Mouse (Mus musculus): ENCODE measurements around the gene Trp53bp2. TPM values are rescaled to one million over a fixed set of nuclear protein-coding genes. Genes with fewer than 3 reads are reported as not detected.

Gene Trp53bp2
- polyA plus RNA-seq (2015; fragmentation: Nextera tagmentation; extraction: Ambion mirVana) = 24.0 and 25.7 TPM in 2 replicates

DNA sequence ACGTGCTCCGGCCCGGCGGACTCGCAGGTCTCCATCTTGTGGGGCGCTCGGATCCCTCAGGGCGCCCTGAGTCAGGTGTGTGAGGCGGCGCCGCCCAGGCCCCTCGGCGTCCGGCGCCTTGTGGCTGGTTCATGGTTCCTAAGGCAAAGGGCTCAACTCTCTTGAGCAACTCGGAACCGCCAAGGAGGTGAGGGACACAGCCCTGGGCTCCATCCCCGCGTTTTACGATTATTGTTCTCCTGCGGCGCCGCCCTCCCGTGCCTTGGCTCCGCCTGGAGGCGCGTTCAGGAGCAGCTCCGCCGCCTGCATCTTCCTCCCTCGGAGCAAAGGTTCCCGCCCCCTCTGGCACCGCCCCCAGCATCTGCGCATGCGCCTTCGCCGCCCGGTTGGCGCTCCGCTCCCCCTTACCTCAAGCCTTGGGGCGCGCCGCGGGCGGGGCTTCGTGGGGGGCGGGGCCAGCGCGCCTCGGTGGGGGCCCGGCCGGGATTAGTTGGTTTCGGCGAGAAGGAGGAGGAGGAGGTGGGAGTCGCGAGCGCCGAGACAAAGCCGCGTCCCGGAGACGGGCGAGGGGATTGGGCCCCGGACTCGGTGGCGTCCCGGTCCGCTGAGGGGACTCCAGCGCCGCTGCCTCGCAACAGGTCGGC, at the start of gene Trp53bp2:
Trp53bp2 (plus strand) TSS at position 489 of the 644 bp plus-strand sequence.
- Histone ChIP-seq H3K27me3 (no peaks in the 10 kb centered on the region), H3K36me3 (no peaks in the 10 kb centered on the region), H3K4me3 (replicated peaks) (peak within 1 kb of the TSS; percentile 86), H3K9ac (replicated peaks) (peak within 1 kb of the TSS; percentile 95), H3K9me3 (no peaks in the 10 kb centered on the region), H3K4me2 (replicated peaks) (peak within 1 kb of the TSS; percentile 72), H3K27ac (peak within 1 kb of the TSS; percentile 96), H3K4me1 (replicated peaks) (peaks cover 44% of the 10 kb centered on the region)
- peak; percentile 96 for ATAC-seq
- WGBS = under 1% methylated on average over 64 of the region's 71 CpGs

GRCm38 (mm10) chr1:182362703-182363102, 46.3 kb upstream of the Trp53bp2 start:
- no peak for ATAC-seq
- H3K27me3 ChIP-seq = no peaks in the 10 kb centered on the region
- 95% methylated on average over 5 of the region's 5 CpGs for WGBS

GRCm38 (mm10) chr1:182363683-182364404, 45.1 kb upstream of the Trp53bp2 start:
- no peak for ATAC-seq
- Histone ChIP-seq H3K4me2 (replicated peaks) (no peak overlapping the region), H3K9me3 (no peaks in the 10 kb centered on the region), H3K36me3 (no peaks in the 10 kb centered on the region), H3K27me3 (no peaks in the 10 kb centered on the region), H3K27ac (no peak overlapping the region), H3K9ac (replicated peaks) (no peak overlapping the region), H3K4me3 (replicated peaks) (no peak overlapping the region), H3K4me1 (replicated peaks) (no peaks in the 10 kb centered on the region)
- 72% methylated on average over 12 of the region's 12 CpGs for WGBS

More at GRCm38 (mm10) chr1:182362703-182363102, 46.3 kb upstream of the Trp53bp2 start:
- Histone ChIP-seq H3K36me3 (no peaks in the 10 kb centered on the region), H3K4me2 (replicated peaks) (no peak overlapping the region), H3K9me3 (no peaks in the 10 kb centered on the region), H3K4me1 (replicated peaks) (no peaks in the 10 kb centered on the region), H3K9ac (replicated peaks) (no peak overlapping the region), H3K27ac (no peak overlapping the region), H3K4me3 (replicated peaks) (no peak overlapping the region)

DNA sequence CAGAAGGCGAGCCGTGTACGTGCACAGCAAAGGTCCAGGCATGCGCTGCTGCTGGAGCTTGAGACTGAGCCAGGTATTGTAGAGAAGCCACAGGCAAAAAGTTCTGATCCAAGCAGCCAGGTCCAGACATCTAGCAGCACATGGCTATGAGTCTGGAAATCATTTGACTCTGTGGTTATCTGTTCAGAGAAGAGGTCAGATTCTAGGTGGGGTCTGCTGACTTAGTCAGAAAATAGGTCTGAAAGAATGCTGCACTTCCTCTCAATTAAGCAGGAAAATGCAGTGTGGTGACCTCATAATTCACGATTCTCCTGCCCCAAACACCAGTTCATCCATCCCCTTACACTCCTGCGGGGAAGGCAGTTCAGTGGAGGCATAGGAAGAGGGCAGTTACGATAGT, 40.7 kb upstream of the Trp53bp2 start:
- no peaks in the 10 kb centered on the region for H3K9me3 ChIP-seq
- 84% methylated on average over 7 of the region's 7 CpGs for WGBS
- no peaks in the 10 kb centered on the region for H3K4me1 ChIP-seq (replicated peaks)
- ATAC-seq = no peak
- H3K36me3 ChIP-seq = no peaks in the 10 kb centered on the region
- H3K27ac ChIP-seq = no peak overlapping the region
- H3K9ac ChIP-seq (replicated peaks) = no peak overlapping the region
- H3K27me3 ChIP-seq = no peaks in the 10 kb centered on the region
- H3K4me3 ChIP-seq (replicated peaks) = no peak overlapping the region
- H3K4me2 ChIP-seq (replicated peaks) = no peak overlapping the region

DNA sequence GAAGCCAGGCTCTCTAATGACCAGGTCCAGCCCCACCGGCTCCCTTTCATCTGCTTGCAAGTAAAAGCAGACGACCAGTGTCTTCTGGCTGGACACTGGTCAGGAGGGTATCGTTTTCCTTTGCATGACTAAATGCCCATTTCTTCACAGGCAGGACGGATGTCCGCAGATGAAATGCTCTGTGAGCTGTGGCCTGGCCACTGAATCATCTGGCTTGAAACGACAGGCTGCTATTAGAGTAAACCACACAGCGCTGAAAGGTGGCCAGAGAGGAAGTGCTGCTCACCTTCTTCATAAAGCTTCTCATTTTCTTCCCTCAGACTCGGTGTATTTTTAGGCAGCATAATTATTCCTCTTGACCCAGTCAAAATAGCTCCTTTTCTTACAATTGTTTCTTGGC, 40.2 kb upstream of the Trp53bp2 start:
- H3K27me3 ChIP-seq = no peaks in the 10 kb centered on the region
- H3K4me3 ChIP-seq (replicated peaks) = no peak overlapping the region
- H3K27ac ChIP-seq = no peak overlapping the region
- ATAC-seq = no peak
- H3K36me3 ChIP-seq = no peaks in the 10 kb centered on the region
- no peak overlapping the region for H3K4me2 ChIP-seq (replicated peaks)
- H3K9ac ChIP-seq (replicated peaks) = no peak overlapping the region
- WGBS = 84% methylated on average over 8 of the region's 8 CpGs
- H3K9me3 ChIP-seq = no peaks in the 10 kb centered on the region
- H3K4me1 ChIP-seq (replicated peaks) = no peaks in the 10 kb centered on the region

GRCm38 (mm10) chr1:182369435-182369834, 39.5 kb upstream of the Trp53bp2 start:
- H3K4me1 ChIP-seq (replicated peaks) = no peaks in the 10 kb centered on the region
- ATAC-seq = no peak
- no peak overlapping the region for H3K27ac ChIP-seq
- no peak overlapping the region for H3K4me3 ChIP-seq (replicated peaks)
- WGBS = 83% methylated on average over 4 of the region's 4 CpGs
- no peaks in the 10 kb centered on the region for H3K27me3 ChIP-seq
- no peak overlapping the region for H3K9ac ChIP-seq (replicated peaks)
- H3K36me3 ChIP-seq = no peaks in the 10 kb centered on the region
- H3K9me3 ChIP-seq = no peaks in the 10 kb centered on the region
- H3K4me2 ChIP-seq (replicated peaks) = no peak overlapping the region

GRCm38 (mm10) chr1:182371891-182372290, 37.1 kb upstream of the Trp53bp2 start:
- WGBS = 81% methylated on average over 8 of the region's 8 CpGs
- Histone ChIP-seq H3K4me1 (replicated peaks) (peaks cover 9% of the 10 kb centered on the region), H3K27me3 (no peaks in the 10 kb centered on the region), H3K4me2 (replicated peaks) (no peak overlapping the region), H3K27ac (no peak overlapping the region), H3K36me3 (no peaks in the 10 kb centered on the region), H3K9me3 (no peaks in the 10 kb centered on the region), H3K9ac (replicated peaks) (no peak overlapping the region), H3K4me3 (replicated peaks) (no peak overlapping the region)
- ATAC-seq = no peak

- Histone ChIP-seq H3K4me2 (replicated peaks) (no peak overlapping the region), H3K9me3 (no peaks in the 10 kb centered on the region), H3K4me1 (replicated peaks) (peaks cover 9% of the 10 kb centered on the region), H3K9ac (replicated peaks) (no peak overlapping the region), H3K4me3 (replicated peaks) (no peak overlapping the region), H3K36me3 (no peaks in the 10 kb centered on the region), H3K27ac (0 out of 2 replicates have a peak overlapping the region, but pooled peaks have one; percentile 25), H3K27me3 (no peaks in the 10 kb centered on the region)
- peak; percentile 80 for ATAC-seq
- 21% methylated on average over 8 of the region's 8 CpGs for WGBS
Observed at GRCm38 (mm10) chr1:182376221-182376620, 32.8 kb upstream of the Trp53bp2 start.

DNA sequence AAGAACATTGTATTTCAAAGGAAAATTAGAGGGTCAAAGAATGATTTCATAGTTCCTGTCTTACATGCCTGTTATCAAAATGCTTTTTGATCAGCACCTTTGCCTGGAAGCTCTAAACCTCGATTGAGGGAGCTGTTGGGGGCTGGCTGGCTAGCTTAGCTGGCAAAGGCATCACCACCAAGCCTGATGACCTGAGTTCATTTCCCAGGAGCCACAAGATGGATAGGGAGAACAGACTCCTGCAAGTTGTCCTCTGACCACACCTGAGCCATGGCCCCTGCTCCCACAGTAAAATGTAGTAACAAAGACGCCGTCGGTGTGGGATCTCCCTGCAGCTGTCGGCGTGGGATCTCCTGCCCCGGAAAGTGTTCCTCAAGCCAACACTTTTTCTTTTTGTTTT, 32.1 kb upstream of the Trp53bp2 start:
- no peaks in the 10 kb centered on the region for H3K27me3 ChIP-seq
- no peak overlapping the region for H3K9ac ChIP-seq (replicated peaks)
- ATAC-seq = no peak
- H3K9me3 ChIP-seq = no peaks in the 10 kb centered on the region
- no peaks in the 10 kb centered on the region for H3K36me3 ChIP-seq
- H3K4me3 ChIP-seq (replicated peaks) = no peak overlapping the region
- WGBS = 86% methylated on average over 7 of the region's 7 CpGs
- no peak overlapping the region for H3K4me2 ChIP-seq (replicated peaks)
- peaks cover 9% of the 10 kb centered on the region for H3K4me1 ChIP-seq (replicated peaks)
- no peak overlapping the region for H3K27ac ChIP-seq

- Histone ChIP-seq H3K27me3 (no peaks in the 10 kb centered on the region), H3K9ac (replicated peaks) (no peak overlapping the region), H3K9me3 (no peaks in the 10 kb centered on the region), H3K4me1 (replicated peaks) (peaks cover 9% of the 10 kb centered on the region), H3K4me2 (replicated peaks) (no peak overlapping the region), H3K36me3 (no peaks in the 10 kb centered on the region), H3K27ac (no peak overlapping the region), H3K4me3 (replicated peaks) (no peak overlapping the region)
- 75% methylated on average over 6 of the region's 6 CpGs for WGBS
- ATAC-seq = no peak
Observed at GRCm38 (mm10) chr1:182377519-182377918, 31.5 kb upstream of the Trp53bp2 start.

DNA sequence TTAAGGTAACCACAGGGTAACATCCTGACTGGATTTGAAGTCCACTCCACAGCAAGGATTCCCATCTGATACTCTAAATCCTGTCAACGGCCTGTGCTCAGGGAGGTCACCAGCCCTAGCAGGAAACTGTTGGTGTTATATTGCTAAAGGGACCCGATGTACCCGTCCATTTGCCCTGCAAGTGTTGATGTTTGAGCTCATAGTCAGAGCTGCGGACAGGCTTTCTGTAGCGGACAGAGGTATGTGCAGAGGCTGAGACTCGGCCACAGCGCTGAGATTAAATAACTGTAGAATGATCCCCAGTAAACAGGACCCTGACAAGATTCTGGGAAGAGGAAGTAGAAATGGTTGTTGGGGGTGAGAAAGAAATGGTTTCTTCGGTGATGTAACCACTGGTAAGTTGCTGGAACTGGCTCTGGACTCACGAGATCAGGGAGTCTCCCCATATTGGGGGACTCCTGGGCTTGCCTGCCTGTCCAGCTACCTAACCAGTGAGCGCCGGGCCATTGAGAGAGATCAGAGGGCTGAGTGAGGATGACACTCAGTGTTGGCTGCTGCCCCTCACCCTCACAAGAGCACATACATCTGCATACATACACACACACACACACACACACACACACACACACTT, 30.7 kb upstream of the Trp53bp2 start:
- H3K27ac ChIP-seq = no peak overlapping the region
- no peaks in the 10 kb centered on the region for H3K9me3 ChIP-seq
- no peaks in the 10 kb centered on the region for H3K36me3 ChIP-seq
- H3K9ac ChIP-seq (replicated peaks) = no peak overlapping the region
- peaks cover 9% of the 10 kb centered on the region for H3K4me1 ChIP-seq (replicated peaks)
- no peak for ATAC-seq
- WGBS = 85% methylated on average over 11 of the region's 11 CpGs
- H3K4me2 ChIP-seq (replicated peaks) = no peak overlapping the region
- H3K27me3 ChIP-seq = no peaks in the 10 kb centered on the region
- no peak overlapping the region for H3K4me3 ChIP-seq (replicated peaks)

- Histone ChIP-seq H3K27me3 (no peaks in the 10 kb centered on the region), H3K9ac (replicated peaks) (no peak overlapping the region), H3K36me3 (no peaks in the 10 kb centered on the region), H3K9me3 (no peaks in the 10 kb centered on the region), H3K4me3 (replicated peaks) (no peak overlapping the region), H3K4me2 (replicated peaks) (no peak overlapping the region), H3K4me1 (replicated peaks) (peaks cover 9% of the 10 kb centered on the region), H3K27ac (no peak overlapping the region)
- no peak for ATAC-seq
- 86% methylated on average over 7 of the region's 7 CpGs for WGBS
Observed at GRCm38 (mm10) chr1:182378876-182379275, 30.1 kb upstream of the Trp53bp2 start.

Data from midbrain, embryonic 13.5 days (tissue).